Mouse (Mus musculus) C2C12 (cell line): ENCODE data around the gene Tmem14c. TPM values are rescaled to one million over a fixed set of nuclear protein-coding genes. Genes with fewer than 3 reads are reported as not detected.

Experiments used
- H3K27me3 ChIP-seq: one replicate; pipeline ENCODE4 v1.6.1; 2011; ENCODE audit not compliant: control insufficient read depth, insufficient read depth, insufficient read length
- H3K36me3 ChIP-seq: one replicate; pipeline ENCODE4 v1.6.1; 2011; ENCODE audit not compliant: control insufficient read depth, insufficient read depth
- H3K4me3 ChIP-seq: one replicate; pipeline ENCODE4 v1.5.1; 2011; ENCODE audit warnings: mild to moderate bottlenecking, control low read depth; ENCODE audit not compliant: poor library complexity, insufficient read depth, severe bottlenecking
- H3K79me2 ChIP-seq: one replicate; pipeline ENCODE4 v1.6.1; 2011; ENCODE audit not compliant: control insufficient read depth, insufficient read depth
- H3K79me3 ChIP-seq: one replicate; pipeline ENCODE4 v1.6.1; 2011; ENCODE audit warnings: low read depth, control low read depth
- H3ac ChIP-seq: one replicate; pipeline ENCODE3; 2011; ENCODE audit warnings: low read depth; ENCODE audit not compliant: control insufficient read depth, insufficient read length
- CEBPB ChIP-seq: IDR thresholded peaks from one replicate; pipeline ENCODE4 v1.6.1; 2011; ENCODE audit warnings: low read depth, mild to moderate bottlenecking, control low read depth, moderate library complexity
- CTCF ChIP-seq: IDR thresholded peaks from one replicate; pipeline ENCODE4 v1.5.1; 2011; ENCODE audit not compliant: control insufficient read depth, insufficient read depth, insufficient read length
- FOSL1 ChIP-seq: IDR thresholded peaks from one replicate; pipeline ENCODE4 v1.8.0; 2011; ENCODE audit warnings: mild to moderate bottlenecking, low read length; ENCODE audit not compliant: poor library complexity, insufficient read depth, severe bottlenecking
- MAX ChIP-seq: IDR thresholded peaks from one replicate; pipeline ENCODE4 v1.6.1; 2011; ENCODE audit warnings: mild to moderate bottlenecking, control low read depth
- MYOD1 ChIP-seq: IDR thresholded peaks from one replicate; pipeline ENCODE4 v1.6.1; 2011; ENCODE audit warnings: low read depth; ENCODE audit not compliant: control insufficient read depth, insufficient read length
- MYOG ChIP-seq: IDR thresholded peaks from one replicate; pipeline ENCODE4 v1.6.1; 2011; ENCODE audit not compliant: control insufficient read depth, insufficient read length; ENCODE audit errors: extremely low read depth
- USF1 ChIP-seq: IDR thresholded peaks from one replicate; pipeline ENCODE4 v1.6.1; 2011; ENCODE audit warnings: low read depth, mild to moderate bottlenecking, control low read depth, moderate library complexity
- long read RNA-seq, 2 experiments: library from polyadenylated mRNA; unstranded; transcript quantifications; one replicate each; pipeline ENCODE4 v2.0.0; 2019 to 2020
- polyA plus RNA-seq: library from polyadenylated mRNA; unstranded; fragments of >200 nt; fragmentation: generic; extraction: Trizol; gene quantifications from one replicate; pipeline ENCODE4 v1.2.1, GENCODE M21; 2012; ENCODE audit warnings: missing spikeins

Gene Tmem14c
- 203 TPM for polyA plus RNA-seq
- long read RNA-seq, experiment 1, transcript Tmem14c-201 (6 exons, 914 nt): major isoform, 62 of 90 reads
- long read RNA-seq, experiment 1, partial matches to known transcripts: 2 of 90 reads
- long read RNA-seq, experiment 1, other reads (novel, unspliced or antisense): 26 of 90 reads
- long read RNA-seq, experiment 2, transcript Tmem14c-201 (6 exons, 914 nt): major isoform, 34 of 44 reads
- long read RNA-seq, experiment 2, partial matches to known transcripts: 1 of 44 reads
- long read RNA-seq, experiment 2, other reads (novel, unspliced or antisense): 9 of 44 reads

- peaks cover 14% of the 10 kb centered on the region for H3K79me3 ChIP-seq
- TF ChIP-seq CEBPB (no peak), MYOG (no peak), MYOD1 (no peak), USF1 (no peak)
- peaks cover 28% of the 10 kb centered on the region for H3K79me2 ChIP-seq
- peak within 1 kb of the TSS; percentile 59 for H3ac ChIP-seq
- no peaks in the 10 kb centered on the region for H3K27me3 ChIP-seq
- H3K4me3 ChIP-seq: peak within 1 kb of the TSS; percentile 55
- peaks cover 45% of the 10 kb centered on the region for H3K36me3 ChIP-seq
These were observed at the start of gene Tmem14c for GRCm38 (mm10) chr13:41015829-41016634. Gene Tmem14c (plus strand): TSS chr13:41016292.

GRCm38 (mm10) chr13:40967609-40968008, 48.5 kb upstream of the Tmem14c start:
- no peak overlapping the region for H3K4me3 ChIP-seq
- no peaks in the 10 kb centered on the region for H3K79me3 ChIP-seq
- H3ac ChIP-seq: no peak overlapping the region
- H3K27me3 ChIP-seq: no peaks in the 10 kb centered on the region
- no peaks in the 10 kb centered on the region for H3K36me3 ChIP-seq
- TF ChIP-seq MYOD1: no peak
- no peak for TF ChIP-seq CTCF
- TF ChIP-seq FOSL1: no peak
- TF ChIP-seq CEBPB: no peak
- no peak for TF ChIP-seq USF1
- TF ChIP-seq MYOG: no peak
- TF ChIP-seq MAX: no peak
- H3K79me2 ChIP-seq: no peaks in the 10 kb centered on the region

- H3ac ChIP-seq: no peak overlapping the region
- TF ChIP-seq CEBPB (no peak), MYOG (no peak), CTCF (no peak), USF1 (no peak), MAX (no peak), MYOD1 (no peak), FOSL1 (no peak)
- H3K4me3 ChIP-seq: no peak overlapping the region
These were observed 47.5 kb upstream of the Tmem14c start for GRCm38 (mm10) chr13:40968564-40968963.

GRCm38 (mm10) chr13:40969761-40970390, 46.2 kb upstream of the Tmem14c start:
- Histone ChIP-seq H3K36me3 (no peaks in the 10 kb centered on the region), H3K79me3 (no peaks in the 10 kb centered on the region), H3K27me3 (no peaks in the 10 kb centered on the region), H3K79me2 (no peaks in the 10 kb centered on the region), H3ac (no peak overlapping the region), H3K4me3 (no peak overlapping the region)
- TF ChIP-seq MYOD1: no peak
- no peak for TF ChIP-seq MAX
- no peak for TF ChIP-seq CEBPB
- TF ChIP-seq CTCF: no peak
- TF ChIP-seq FOSL1: no peak
- TF ChIP-seq MYOG: no peak
- no peak for TF ChIP-seq USF1

More at GRCm38 (mm10) chr13:40968564-40968963, 47.5 kb upstream of the Tmem14c start:
- no peaks in the 10 kb centered on the region for H3K36me3 ChIP-seq
- no peaks in the 10 kb centered on the region for H3K27me3 ChIP-seq
- H3K79me2 ChIP-seq: no peaks in the 10 kb centered on the region
- no peaks in the 10 kb centered on the region for H3K79me3 ChIP-seq

- TF ChIP-seq MYOD1: no peak
- TF ChIP-seq USF1: no peak
- TF ChIP-seq CTCF: no peak
- no peak for TF ChIP-seq MAX
- no peak for TF ChIP-seq MYOG
- no peak for TF ChIP-seq FOSL1
- no peak for TF ChIP-seq CEBPB
- H3K79me2 ChIP-seq: no peaks in the 10 kb centered on the region
- no peaks in the 10 kb centered on the region for H3K36me3 ChIP-seq
These were observed 44.8 kb upstream of the Tmem14c start for GRCm38 (mm10) chr13:40971261-40971660.

More at GRCm38 (mm10) chr13:40971261-40971660, 44.8 kb upstream of the Tmem14c start:
- Histone ChIP-seq H3K4me3 (no peak overlapping the region), H3ac (no peak overlapping the region), H3K79me3 (no peaks in the 10 kb centered on the region), H3K27me3 (no peaks in the 10 kb centered on the region)
